Mouse (Mus musculus): ENCODE measurements at regions not wholly inside any gene's neighbourhood (a gene's known extent, or its start where the extent isn't known, plus 50 kb on each side); places are given as distances from the start of the nearest gene placed in this dataset.
"Not testable (repeated sequence)": the region's sequence is repeated elsewhere in the genome, so short reads cannot be mapped to it uniquely, and the experiment has no call there.

GRCm38 (mm10) chr17:4425342-4425741 lies 568.8 kb upstream of the Arid1b start:
- no peak for DNase-seq

- no peak for DNase-seq
These were observed 565.1 kb upstream of the Arid1b start for GRCm38 (mm10) chr17:4429036-4429435.

GRCm38 (mm10) chr17:4445606-4446005 lies 548.5 kb upstream of the Arid1b start:
- no peak for DNase-seq

GRCm38 (mm10) chr17:4457491-4457890 lies 536.6 kb upstream of the Arid1b start:
- DNase-seq, result no peak

- DNase-seq, result peak; percentile 10
These were observed 532.6 kb upstream of the Arid1b start for GRCm38 (mm10) chr17:4461541-4461940.

- DNase-seq, result no peak
These were observed 529.7 kb upstream of the Arid1b start for GRCm38 (mm10) chr17:4464286-4464880.

- no peak for DNase-seq
These were observed 528.4 kb upstream of the Arid1b start for GRCm38 (mm10) chr17:4465741-4466140.

GRCm38 (mm10) chr17:4472412-4472811 lies 521.7 kb upstream of the Arid1b start:
- no peak for DNase-seq

GRCm38 (mm10) chr17:4474350-4474749 lies 519.8 kb upstream of the Arid1b start:
- no peak for DNase-seq

GRCm38 (mm10) chr17:4475665-4476064 lies 518.5 kb upstream of the Arid1b start:
- DNase-seq, result no peak

GRCm38 (mm10) chr17:4494392-4494791 lies 499.7 kb upstream of the Arid1b start:
- no peak for DNase-seq

GRCm38 (mm10) chr17:4500504-4500903 lies 493.6 kb upstream of the Arid1b start:
- DNase-seq, result no peak

- peak; percentile 35 for DNase-seq
These were observed 493.1 kb upstream of the Arid1b start for GRCm38 (mm10) chr17:4501029-4501428.

- DNase-seq, result no peak
These were observed 489.2 kb upstream of the Arid1b start for GRCm38 (mm10) chr17:4504951-4505350.

- DNase-seq, result no peak
These were observed 484.6 kb upstream of the Arid1b start for GRCm38 (mm10) chr17:4509506-4509905.

- DNase-seq, result no peak
These were observed 478.0 kb upstream of the Arid1b start for GRCm38 (mm10) chr17:4516141-4516540.

- no peak for DNase-seq
These were observed 477.3 kb upstream of the Arid1b start for GRCm38 (mm10) chr17:4516846-4517245.

GRCm38 (mm10) chr17:4521031-4521430 lies 473.1 kb upstream of the Arid1b start:
- no peak for DNase-seq

- no peak for DNase-seq
These were observed 467.7 kb upstream of the Arid1b start for GRCm38 (mm10) chr17:4526466-4526865.

GRCm38 (mm10) chr17:4532126-4532525 lies 462.0 kb upstream of the Arid1b start:
- no peak for DNase-seq

- no peak for DNase-seq
These were observed 453.7 kb upstream of the Arid1b start for GRCm38 (mm10) chr17:4540435-4540834.

GRCm38 (mm10) chr17:4541020-4541743 lies 452.9 kb upstream of the Arid1b start:
- DNase-seq, result no peak

GRCm38 (mm10) chr17:4546579-4546978 lies 447.6 kb upstream of the Arid1b start:
- no peak for DNase-seq

- DNase-seq, result not testable (repeated sequence)
These were observed 441.1 kb upstream of the Arid1b start for GRCm38 (mm10) chr17:4553026-4553425.
